Mouse (Mus musculus): Measurements from ENCODE around the gene Treml4.

DNA sequence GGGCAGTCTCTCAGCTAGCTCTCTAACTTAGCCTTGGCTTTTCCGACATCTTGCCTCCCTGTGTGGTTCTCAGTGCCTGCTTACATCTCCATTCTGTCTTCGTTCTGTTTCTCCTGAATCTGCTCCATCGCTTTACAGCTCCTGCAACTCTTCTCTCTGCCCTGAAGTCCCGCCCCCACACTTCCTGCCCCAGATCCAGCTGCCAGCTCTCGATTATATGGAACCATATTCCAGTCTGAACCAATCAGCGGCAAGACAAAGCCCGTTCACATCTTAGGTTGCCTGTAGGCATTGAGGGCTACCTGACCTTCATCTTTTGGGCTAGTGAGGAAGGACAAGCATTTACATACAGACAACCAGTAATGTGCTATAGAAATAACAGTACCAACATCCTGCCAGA lies 13.5 kb upstream of the Treml4 start:
- TF ChIP-seq GATA1 (IDR thresholded peaks at IDR 0.05; ENCODE audit: low read length) (no peak), TAL1 (IDR thresholded peaks at IDR 0.05; ENCODE audit: low read length) (no peak)

Measured in erythroblast, embryonic 14.5 days (primary cell).